Mouse (Mus musculus) bone marrow macrophage, adult 2 months (primary cell): ENCODE measurements at regions not wholly inside any gene's neighbourhood (a gene's known extent, or its start where the extent isn't known, plus 50 kb on each side); places are given as distances from the start of the nearest gene placed in this dataset.

Source experiments
- CTCF ChIP-seq: IDR thresholded peaks from 2 replicates; pipeline ENCODE4 v1.5.1; 2012; ENCODE audit warnings: low read depth, mild to moderate bottlenecking, low read length, moderate library complexity
- POLR2A ChIP-seq: IDR thresholded peaks from 2 replicates; pipeline ENCODE4 v1.6.1; 2012; ENCODE audit warnings: mild to moderate bottlenecking, low read depth, low read length, borderline replicate concordance

DNA sequence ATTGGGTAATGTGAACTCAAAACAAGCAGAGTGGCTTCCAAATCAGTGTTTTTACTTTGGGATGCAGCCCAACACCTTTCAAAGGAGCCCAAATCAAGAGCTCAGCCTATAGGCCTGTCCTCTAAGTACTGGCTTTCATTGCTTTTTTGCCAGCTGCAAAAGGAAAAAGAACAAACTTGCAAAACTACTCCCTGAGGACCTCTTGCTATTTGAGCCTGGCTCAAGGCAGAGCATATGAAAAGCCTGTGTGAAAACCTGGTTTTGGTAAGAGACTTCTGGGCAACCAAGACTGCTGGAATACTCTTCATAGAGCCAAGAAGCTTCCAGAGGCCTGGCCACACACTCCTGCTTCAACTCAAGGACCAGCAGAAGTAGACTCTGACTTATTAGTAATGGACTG is 503.5 kb downstream of the Rab28 start:
- TF ChIP-seq CTCF, result no peak
- no peak for TF ChIP-seq POLR2A
